Mouse (Mus musculus): Measurements from ENCODE around the gene Gm21974.
A peak's percentile ranks its signal among the peaks of the same experiment; 100 is the strongest.

DNA sequence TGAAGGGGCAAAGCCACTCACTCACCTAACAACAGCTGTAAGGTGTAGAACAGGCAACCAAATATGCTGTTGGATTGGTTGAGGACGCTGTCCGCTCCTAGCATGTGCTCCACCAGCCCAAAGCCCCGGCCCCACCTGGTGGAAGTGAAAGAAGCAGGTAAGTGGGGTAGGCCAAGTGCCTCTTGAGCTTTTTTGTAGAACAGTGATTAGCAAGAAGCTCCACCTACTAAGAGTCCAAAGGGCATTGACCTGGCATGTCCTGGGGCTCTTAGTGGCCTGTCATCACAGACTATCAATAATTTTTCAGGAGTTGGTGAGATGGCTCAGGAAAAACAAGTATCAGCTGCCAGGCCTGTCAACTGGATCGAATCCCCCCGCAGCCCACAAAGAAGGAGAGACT lies 774 bp downstream of the Gm21974 start:
- TF ChIP-seq POLR2A (IDR thresholded peaks at IDR 0.05; ENCODE audit: insufficient read length, low read depth) (no peak), USF1 (IDR thresholded peaks at IDR 0.05; ENCODE audit: low read depth) (no peak), POLR2AphosphoS2 (IDR thresholded peaks at IDR 0.05; ENCODE audit: insufficient read length, low read depth) (peak; percentile 12), MYOD1 (IDR thresholded peaks at IDR 0.05; ENCODE audit: control insufficient read depth in 1 of 3, insufficient read length in 2 of 3, low read depth in 2 of 3) (no peak), MAX (IDR thresholded peaks at IDR 0.05; ENCODE audit: low read depth) (no peak), CEBPB (IDR thresholded peaks at IDR 0.05; ENCODE audit: insufficient read depth, poor library complexity, severe bottlenecking) (no peak), SRF (IDR thresholded peaks at IDR 0.05; ENCODE audit: control insufficient read depth, insufficient read length, low read depth) (no peak), MYOG (IDR thresholded peaks at IDR 0.05; ENCODE audit: control insufficient read depth in 1 of 3, insufficient read depth in 1 of 3, insufficient read length in 2 of 3, low read depth in 2 of 3) (no peak), TCF12 (IDR thresholded peaks at IDR 0.05; ENCODE audit: insufficient read depth, poor library complexity, severe bottlenecking) (no peak)
